Mouse (Mus musculus): ENCODE measurements around the gene Tsnax.

GRCm38 (mm10) chr8:125040587-125041375, 28.0 kb downstream of the Tsnax start:
- TF ChIP-seq POLR2A (IDR thresholded peaks at IDR 0.05; ENCODE audit: borderline replicate concordance, control insufficient read depth, low read depth, low read length) = no peak
- TF ChIP-seq CTCF (IDR thresholded peaks at IDR 0.05; ENCODE audit: control insufficient read depth, insufficient read depth, low read length) = no peak
